Mouse (Mus musculus): ENCODE results near the gene Lap3. TPM values are rescaled to one million over a fixed set of nuclear protein-coding genes. Genes with fewer than 3 reads are reported as not detected.

Lap3 gene
- total RNA-seq, 1 experiment from 2014 or later: 13.1 TPM

GRCm38 (mm10) chr5:45539502-45539901 lies 46.3 kb downstream of the Lap3 start:
- ATAC-seq (replicated peaks; ENCODE audit: insufficient number of reproducible peaks, low FRiP score, low TSS enrichment, poor library complexity, severe bottlenecking): no peak

GRCm38 (mm10) chr5:45543374-45543773 lies 50.2 kb downstream of the Lap3 start:
- no peak for ATAC-seq (replicated peaks; ENCODE audit: insufficient number of reproducible peaks, low FRiP score, low TSS enrichment, poor library complexity, severe bottlenecking)

GRCm38 (mm10) chr5:45549586-45549985 lies 56.4 kb downstream of the Lap3 start:
- no peak for ATAC-seq (replicated peaks; ENCODE audit: insufficient number of reproducible peaks, low FRiP score, low TSS enrichment, poor library complexity, severe bottlenecking)

Other genes with a start within 250 kb of the Lap3 start
- 11.9 to 30.2 TPM (median 15.1 TPM) in 3 replicates for gene Qdpr, start 43.1 kb upstream of the Lap3 start, total RNA-seq (2017)
- gene Clrn2, start 39.6 kb upstream of the Lap3 start, total RNA-seq (2017): not detected in 3 replicates
- 37.8 to 56.8 TPM (median 40.7 TPM) in 3 replicates for gene Med28, start 26.9 kb downstream of the Lap3 start, total RNA-seq (2017)
- gene Fam184b, start 146.2 kb downstream of the Lap3 start, total RNA-seq (2017): 0.21 TPM in 1 of 3 replicates, not detected in the others
- gene Ncapg, start 176.5 kb downstream of the Lap3 start, total RNA-seq (2017): 0.76 to 2.9 TPM (median 2.3 TPM) in 3 replicates

All from monocyte, adult 5-6 weeks (primary cell).